Mouse (Mus musculus) spleen, adult 12 weeks (tissue): ENCODE data around the gene Rbfox3.

Experiments used
- DNase-seq: peaks from one replicate; pipeline ENCODE4 v3.0.0; 2022; ENCODE audit warnings: low spot score

Gene Rbfox3

GRCm38 (mm10) chr11:118881786-118882495, 29.5 kb downstream of the Rbfox3 start:
- no peak for DNase-seq

- no peak for DNase-seq
Observed at GRCm38 (mm10) chr11:118879466-118880150, 31.8 kb downstream of the Rbfox3 start.

- DNase-seq = no peak
Observed at GRCm38 (mm10) chr11:118878605-118879245, 32.7 kb downstream of the Rbfox3 start.

GRCm38 (mm10) chr11:118875243-118875897, 36.0 kb downstream of the Rbfox3 start:
- no peak for DNase-seq

GRCm38 (mm10) chr11:118874487-118875095, 36.8 kb downstream of the Rbfox3 start:
- no peak for DNase-seq

GRCm38 (mm10) chr11:118874022-118874421, 37.4 kb downstream of the Rbfox3 start:
- no peak for DNase-seq

- DNase-seq = no peak
Observed at GRCm38 (mm10) chr11:118871527-118871926, 39.9 kb downstream of the Rbfox3 start.

- no peak for DNase-seq
Observed at GRCm38 (mm10) chr11:118863360-118863759, 48.0 kb downstream of the Rbfox3 start.

GRCm38 (mm10) chr11:118861801-118862431, 49.5 kb downstream of the Rbfox3 start:
- no peak for DNase-seq

GRCm38 (mm10) chr11:118861246-118861645, 50.2 kb downstream of the Rbfox3 start:
- DNase-seq = no peak

GRCm38 (mm10) chr11:118860812-118861211, 50.6 kb downstream of the Rbfox3 start:
- no peak for DNase-seq

GRCm38 (mm10) chr11:118859839-118860238, 51.6 kb downstream of the Rbfox3 start:
- DNase-seq = no peak

- DNase-seq = no peak
Observed at GRCm38 (mm10) chr11:118858305-118858704, 53.1 kb downstream of the Rbfox3 start.

GRCm38 (mm10) chr11:118851391-118851790, 60.0 kb downstream of the Rbfox3 start:
- DNase-seq = no peak

- DNase-seq = no peak
Observed at GRCm38 (mm10) chr11:118847986-118848385, 63.4 kb downstream of the Rbfox3 start.

- no peak for DNase-seq
Observed at GRCm38 (mm10) chr11:118840992-118841391, 70.4 kb downstream of the Rbfox3 start.

- no peak for DNase-seq
Observed at GRCm38 (mm10) chr11:118838167-118838566, 73.2 kb downstream of the Rbfox3 start.

- no peak for DNase-seq
Observed at GRCm38 (mm10) chr11:118836889-118837288, 74.5 kb downstream of the Rbfox3 start.

GRCm38 (mm10) chr11:118832793-118833481, 78.5 kb downstream of the Rbfox3 start:
- no peak for DNase-seq

- no peak for DNase-seq
Observed at GRCm38 (mm10) chr11:118831730-118832129, 79.7 kb downstream of the Rbfox3 start.
